Mouse (Mus musculus) forebrain, embryonic 15.5 days (tissue): ENCODE data around the gene 1700113H08Rik. TPM values are rescaled to one million over a fixed set of nuclear protein-coding genes. Genes with fewer than 3 reads are reported as not detected.

Source experiments
- ATAC-seq: fragments of 200-750 bp; cut with Nextera tagmentation; replicated peaks from 2 replicates; pipeline ENCODE4 v1.8.0; 2017; ENCODE audit warnings: mild to moderate bottlenecking, moderate TSS enrichment, moderate library complexity
- H3K27ac ChIP-seq: fragments of 300-500 bp; sonication (generic); replicated peaks from 2 replicates; pipeline ENCODE4 v1.5.1; 2015; ENCODE audit warnings: mild to moderate bottlenecking, inconsistent platforms
- H3K27me3 ChIP-seq: fragments of 300-500 bp; sonication (generic); 2 replicates; pipeline ENCODE4 v1.6.1; 2015; ENCODE audit warnings: inconsistent platforms
- H3K36me3 ChIP-seq: fragments of 300-500 bp; sonication (generic); 2 replicates; pipeline ENCODE4 v1.6.1; 2015; ENCODE audit warnings: mild to moderate bottlenecking, inconsistent platforms
- H3K4me1 ChIP-seq: fragments of 300-500 bp; sonication (generic); 2 replicates; pipeline ENCODE4 v1.6.1; 2015; ENCODE audit warnings: inconsistent platforms
- H3K4me2 ChIP-seq: fragments of 300-500 bp; sonication (generic); replicated peaks from 2 replicates; pipeline ENCODE4 v1.6.1; 2015; ENCODE audit warnings: mild to moderate bottlenecking, inconsistent platforms
- H3K4me3 ChIP-seq: fragments of 300-500 bp; sonication (generic); 2 replicates; pipeline ENCODE4 v1.5.1; 2015; ENCODE audit warnings: mild to moderate bottlenecking, inconsistent platforms
- H3K9ac ChIP-seq: fragments of 300-500 bp; sonication (generic); replicated peaks from 2 replicates; pipeline ENCODE4 v1.6.1; 2015; ENCODE audit warnings: mild to moderate bottlenecking, inconsistent platforms
- H3K9me3 ChIP-seq: fragments of 300-500 bp; sonication (generic); 2 replicates; pipeline ENCODE4 v1.6.1; 2016; ENCODE audit warnings: inconsistent platforms
- WGBS: fragments of 180-500 bp; shearing (Covaris S2); methylation state at CpG from one replicate; pipeline ENCODE4 v1.1.7; 2015; ENCODE audit warnings: mixed read lengths; 5-methylcytosine and 5-hydroxymethylcytosine counted together
- polyA plus RNA-seq: library from polyadenylated mRNA; unstranded; fragments of >200 nt; fragmentation: Nextera tagmentation; extraction: Ambion mirVana; gene quantifications from 2 replicates; pipeline ENCODE4 v1.2.1, GENCODE M21; 2015

1700113H08Rik gene
- polyA plus RNA-seq, 1 experiment from 2014 or later, result 0.47 TPM

DNA sequence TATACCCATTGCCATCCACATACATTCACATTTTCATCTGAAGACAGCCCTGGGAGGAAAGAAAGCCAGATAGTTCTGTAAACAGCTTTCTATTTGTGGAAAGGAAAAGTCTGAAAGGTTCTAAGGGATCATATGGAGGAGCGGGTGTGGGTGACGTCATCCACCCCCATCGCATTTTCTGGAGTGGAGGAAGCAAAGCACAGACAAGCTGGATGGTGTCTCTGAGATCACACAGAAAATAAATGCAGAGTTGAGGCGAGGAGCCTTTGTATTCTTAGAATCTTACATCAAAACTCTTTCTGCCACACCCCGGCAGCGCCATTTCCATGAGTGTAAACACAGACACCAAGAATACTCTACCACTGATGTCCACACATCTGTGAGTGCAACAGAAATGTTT, 26.4 kb downstream of the 1700113H08Rik start:
- ATAC-seq, result no peak
- no peak overlapping the region for H3K9ac ChIP-seq
- H3K27me3 ChIP-seq, result no peaks in the 10 kb centered on the region
- no peak overlapping the region for H3K27ac ChIP-seq
- WGBS, result 86% methylated on average over 6 of the region's 6 CpGs
- H3K9me3 ChIP-seq, result no peaks in the 10 kb centered on the region
- no peaks in the 10 kb centered on the region for H3K36me3 ChIP-seq
- H3K4me3 ChIP-seq, result no peak overlapping the region
- H3K4me1 ChIP-seq, result no peaks in the 10 kb centered on the region
- H3K4me2 ChIP-seq, result no peak overlapping the region

DNA sequence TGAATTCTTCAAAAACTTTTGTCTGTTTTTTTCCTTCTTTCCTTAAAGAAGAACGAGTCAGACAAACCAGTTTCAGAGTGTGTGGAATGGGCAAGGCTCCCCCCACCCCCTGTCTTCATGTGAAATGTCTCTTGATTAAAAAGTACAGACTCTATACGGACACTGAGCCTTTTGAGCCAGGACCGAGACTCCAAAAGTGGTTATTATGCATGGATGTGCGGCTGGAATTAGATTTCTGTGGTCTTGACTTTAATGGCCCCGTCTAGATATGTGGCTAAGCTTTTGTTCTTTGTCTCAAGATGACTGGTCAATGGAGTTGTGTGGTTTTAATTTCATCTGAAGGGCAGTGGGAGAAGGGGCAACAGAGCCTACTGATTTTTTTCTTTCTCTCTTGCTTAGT, 29.8 kb downstream of the 1700113H08Rik start:
- no peak for ATAC-seq
- no peak overlapping the region for H3K4me3 ChIP-seq
- no peaks in the 10 kb centered on the region for H3K36me3 ChIP-seq
- H3K4me1 ChIP-seq, result no peaks in the 10 kb centered on the region
- H3K27me3 ChIP-seq, result no peaks in the 10 kb centered on the region
- H3K4me2 ChIP-seq, result no peak overlapping the region
- 46% methylated on average over 5 of the region's 5 CpGs for WGBS
- no peak overlapping the region for H3K9ac ChIP-seq
- no peak overlapping the region for H3K27ac ChIP-seq
- H3K9me3 ChIP-seq, result no peaks in the 10 kb centered on the region

DNA sequence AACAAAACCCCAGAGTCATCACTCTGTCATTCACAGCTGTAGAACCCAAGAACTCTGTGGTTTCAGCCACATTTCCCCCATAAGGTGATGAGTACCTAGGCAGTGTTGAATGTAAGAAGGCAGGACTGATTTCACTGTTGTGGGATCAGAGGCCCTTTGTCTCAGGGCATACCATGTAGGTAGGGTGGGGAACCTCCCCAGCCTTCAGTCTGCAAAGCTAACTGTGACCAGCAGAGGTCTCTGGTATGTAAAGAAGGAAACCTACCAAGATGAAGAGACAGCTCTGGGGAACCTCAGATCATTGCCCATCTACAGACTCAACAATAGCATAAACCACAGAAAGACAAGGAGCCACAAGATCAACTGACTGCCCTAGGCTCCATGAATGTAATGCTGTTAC, 36.4 kb downstream of the 1700113H08Rik start:
- no peak overlapping the region for H3K4me2 ChIP-seq
- H3K9me3 ChIP-seq, result no peaks in the 10 kb centered on the region
- H3K9ac ChIP-seq, result no peak overlapping the region
- no peaks in the 10 kb centered on the region for H3K4me1 ChIP-seq
- no peak overlapping the region for H3K4me3 ChIP-seq
- ATAC-seq, result peak; percentile 29; the same call in 1 of the 2 replicates
- no peaks in the 10 kb centered on the region for H3K36me3 ChIP-seq
- no peaks in the 10 kb centered on the region for H3K27me3 ChIP-seq
- no peak overlapping the region for H3K27ac ChIP-seq

DNA sequence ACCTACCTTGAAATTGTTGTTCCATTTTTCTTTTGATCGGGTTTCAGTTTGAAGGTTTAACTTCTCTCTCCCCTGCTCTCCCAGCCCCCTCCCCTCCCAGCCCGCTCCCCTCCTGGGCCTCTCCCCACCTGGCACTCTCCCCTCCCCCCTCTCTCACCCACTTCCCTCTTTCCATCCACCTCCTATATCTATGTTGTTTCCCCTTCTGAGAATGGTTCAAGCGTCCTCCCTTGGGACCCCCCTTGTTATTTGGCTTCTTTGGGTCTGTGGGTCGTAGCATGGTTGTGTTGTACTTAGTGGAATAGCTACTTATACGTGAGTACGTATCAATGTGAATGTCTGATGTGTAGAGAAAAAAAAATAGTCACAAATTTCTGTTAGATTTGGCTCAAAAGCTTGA, 40.9 kb downstream of the 1700113H08Rik start:
- WGBS, result 69% methylated on average over 6 of the region's 6 CpGs
- Histone ChIP-seq H3K36me3 (no peaks in the 10 kb centered on the region), H3K4me1 (peaks cover 20% of the 10 kb centered on the region), H3K27me3 (no peaks in the 10 kb centered on the region), H3K27ac (no peak overlapping the region), H3K9ac (no peak overlapping the region), H3K9me3 (no peaks in the 10 kb centered on the region), H3K4me2 (no peak overlapping the region), H3K4me3 (no peak overlapping the region)
- no peak for ATAC-seq

DNA sequence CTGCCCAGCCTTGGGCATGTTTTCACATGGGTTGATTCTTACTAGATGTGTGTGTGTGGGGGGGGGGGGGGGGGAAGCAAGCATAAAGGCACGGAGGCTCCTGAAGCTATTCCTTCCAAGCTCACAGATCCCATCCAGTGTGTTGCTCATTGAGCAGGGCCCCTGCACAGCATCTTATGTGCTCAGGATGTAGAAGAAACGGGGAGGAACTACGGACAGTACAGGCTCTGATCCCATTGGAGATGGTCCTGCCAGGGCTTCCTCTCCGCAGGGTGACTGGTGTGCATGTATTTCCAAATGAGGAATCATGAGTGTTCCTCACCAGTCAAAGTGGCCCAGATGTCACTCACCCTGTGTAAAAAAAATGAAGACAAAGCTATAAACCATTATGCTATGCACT, 42.8 kb downstream of the 1700113H08Rik start:
- Histone ChIP-seq H3K9me3 (no peaks in the 10 kb centered on the region), H3K27ac (0 out of 2 replicates have a peak overlapping the region, but pooled peaks have one; percentile 15), H3K4me1 (peaks cover 20% of the 10 kb centered on the region), H3K4me2 (no peak overlapping the region), H3K4me3 (no peak overlapping the region), H3K36me3 (no peaks in the 10 kb centered on the region), H3K27me3 (no peaks in the 10 kb centered on the region), H3K9ac (no peak overlapping the region)
- 0 out of 2 replicates have a peak, but pooled peaks have one; percentile 38 for ATAC-seq
- 40% methylated on average over 4 of the region's 4 CpGs for WGBS

DNA sequence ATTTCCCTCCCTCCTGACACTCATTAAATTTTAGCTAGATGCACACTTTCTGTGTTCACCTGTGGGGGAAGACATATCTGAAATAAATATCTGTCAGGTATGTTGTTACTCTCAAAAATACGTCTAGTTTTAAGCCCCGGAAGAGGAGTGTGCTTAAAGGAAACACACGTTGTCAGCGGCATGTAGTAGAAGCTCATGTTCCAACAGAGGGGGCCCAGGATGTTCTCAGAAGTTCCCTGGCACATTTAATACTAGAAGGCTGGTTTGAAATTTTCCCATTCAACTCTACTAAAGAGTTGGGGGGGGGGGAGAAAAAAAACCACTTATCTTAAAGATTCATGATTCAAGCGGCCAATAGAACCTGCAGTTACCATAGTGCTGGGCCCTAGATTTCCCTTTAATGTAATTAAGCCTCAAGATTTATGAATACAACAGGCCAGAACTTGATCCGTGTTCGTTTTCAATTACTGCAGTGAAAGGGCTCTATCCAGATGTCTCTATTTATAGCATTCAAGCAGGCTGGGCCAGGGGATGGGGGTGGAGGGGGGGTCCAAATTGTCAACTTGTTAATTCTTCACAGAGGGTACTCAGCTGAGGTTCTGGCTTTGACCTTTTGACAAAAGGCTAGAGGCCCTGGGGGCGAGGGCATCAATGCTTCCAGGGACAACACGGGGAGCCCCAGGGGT, 43.6 kb downstream of the 1700113H08Rik start:
- H3K9ac ChIP-seq, result no peak overlapping the region
- no peaks in the 10 kb centered on the region for H3K9me3 ChIP-seq
- peaks cover 20% of the 10 kb centered on the region for H3K4me1 ChIP-seq
- peak overlapping the region; percentile 27; the same call in 1 of the 2 replicates for H3K27ac ChIP-seq
- ATAC-seq, result peak; percentile 69
- no peak overlapping the region for H3K4me3 ChIP-seq
- H3K4me2 ChIP-seq, result no peak overlapping the region
- no peaks in the 10 kb centered on the region for H3K36me3 ChIP-seq
- WGBS, result 6% methylated on average over 9 of the region's 9 CpGs
- H3K27me3 ChIP-seq, result no peaks in the 10 kb centered on the region

DNA sequence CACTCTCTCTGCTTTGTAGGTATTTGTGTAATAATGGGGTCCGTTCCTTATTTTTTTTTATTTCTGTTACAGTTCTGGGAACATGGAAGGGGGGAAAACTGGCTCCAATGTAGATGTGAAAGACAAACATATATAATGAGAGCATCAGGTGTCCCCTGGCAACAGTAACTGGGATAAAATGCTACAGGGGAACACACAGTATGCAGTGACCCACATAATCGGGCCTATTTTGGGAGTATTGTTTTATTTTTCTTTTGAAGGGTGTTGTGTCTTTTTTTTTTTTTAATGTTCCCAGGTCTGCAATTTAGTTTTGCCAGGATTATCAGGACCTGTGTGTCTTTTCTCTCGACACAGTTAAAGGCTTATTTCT, 44.1 kb downstream of the 1700113H08Rik start:
- Histone ChIP-seq H3K36me3 (no peaks in the 10 kb centered on the region), H3K4me2 (no peak overlapping the region), H3K4me1 (peaks cover 22% of the 10 kb centered on the region), H3K9ac (no peak overlapping the region), H3K27ac (peak overlapping the region; percentile 27; the same call in 1 of the 2 replicates), H3K9me3 (no peaks in the 10 kb centered on the region), H3K4me3 (no peak overlapping the region), H3K27me3 (no peaks in the 10 kb centered on the region)
- WGBS, result 4% methylated on average over 3 of the region's 3 CpGs
- ATAC-seq, result peak; percentile 35; the same call in 1 of the 2 replicates

DNA sequence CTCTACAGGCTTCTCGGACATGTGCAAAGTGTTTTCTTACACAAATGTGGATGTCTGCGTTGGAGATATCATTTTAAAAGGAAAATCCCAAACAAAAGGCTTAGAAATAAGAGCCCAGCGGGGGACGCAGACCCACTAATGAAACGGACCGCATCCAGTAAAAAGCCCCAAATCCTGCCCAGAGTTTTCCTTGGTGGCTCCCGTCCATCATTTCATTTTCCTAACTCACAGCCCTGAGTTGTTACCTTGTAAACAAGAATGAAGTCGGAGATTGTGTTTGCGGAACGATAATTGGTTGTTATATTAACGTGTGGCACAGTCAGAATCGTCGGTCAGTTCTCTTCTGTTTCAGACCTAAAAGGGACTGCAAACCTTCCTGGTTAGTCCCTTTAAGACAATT, 44.6 kb downstream of the 1700113H08Rik start:
- WGBS, result 7% methylated on average over 13 of the region's 13 CpGs
- Histone ChIP-seq H3K4me1 (peaks cover 27% of the 10 kb centered on the region), H3K27ac (no peak overlapping the region), H3K4me2 (no peak overlapping the region), H3K9ac (no peak overlapping the region), H3K9me3 (no peaks in the 10 kb centered on the region), H3K27me3 (no peaks in the 10 kb centered on the region), H3K4me3 (no peak overlapping the region), H3K36me3 (no peaks in the 10 kb centered on the region)
- no peak for ATAC-seq

DNA sequence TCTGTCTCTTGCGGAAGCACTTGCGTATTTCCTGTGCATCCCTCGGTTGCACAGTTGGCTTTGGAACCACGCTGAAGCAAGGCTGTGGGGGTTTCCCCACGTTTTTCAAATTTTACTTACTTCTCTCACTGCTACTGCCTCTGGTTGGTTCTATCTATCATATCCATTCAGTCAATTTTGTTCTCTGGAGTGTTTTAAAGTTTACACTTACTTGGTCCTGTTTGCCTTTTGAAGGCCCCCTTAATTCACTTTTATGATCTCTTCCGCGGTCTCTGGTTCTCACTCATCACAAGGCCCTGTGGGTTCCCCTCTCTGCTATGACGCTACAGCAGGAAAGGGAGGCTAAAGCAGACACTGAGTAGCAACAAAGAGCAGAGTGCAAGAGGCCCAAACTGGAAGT, 45.4 kb downstream of the 1700113H08Rik start:
- 54% methylated on average over 8 of the region's 8 CpGs for WGBS
- Histone ChIP-seq H3K4me2 (no peak overlapping the region), H3K27me3 (no peaks in the 10 kb centered on the region), H3K36me3 (no peaks in the 10 kb centered on the region), H3K27ac (no peak overlapping the region), H3K4me3 (no peak overlapping the region), H3K9me3 (no peaks in the 10 kb centered on the region), H3K4me1 (peaks cover 35% of the 10 kb centered on the region), H3K9ac (no peak overlapping the region)
- no peak for ATAC-seq

DNA sequence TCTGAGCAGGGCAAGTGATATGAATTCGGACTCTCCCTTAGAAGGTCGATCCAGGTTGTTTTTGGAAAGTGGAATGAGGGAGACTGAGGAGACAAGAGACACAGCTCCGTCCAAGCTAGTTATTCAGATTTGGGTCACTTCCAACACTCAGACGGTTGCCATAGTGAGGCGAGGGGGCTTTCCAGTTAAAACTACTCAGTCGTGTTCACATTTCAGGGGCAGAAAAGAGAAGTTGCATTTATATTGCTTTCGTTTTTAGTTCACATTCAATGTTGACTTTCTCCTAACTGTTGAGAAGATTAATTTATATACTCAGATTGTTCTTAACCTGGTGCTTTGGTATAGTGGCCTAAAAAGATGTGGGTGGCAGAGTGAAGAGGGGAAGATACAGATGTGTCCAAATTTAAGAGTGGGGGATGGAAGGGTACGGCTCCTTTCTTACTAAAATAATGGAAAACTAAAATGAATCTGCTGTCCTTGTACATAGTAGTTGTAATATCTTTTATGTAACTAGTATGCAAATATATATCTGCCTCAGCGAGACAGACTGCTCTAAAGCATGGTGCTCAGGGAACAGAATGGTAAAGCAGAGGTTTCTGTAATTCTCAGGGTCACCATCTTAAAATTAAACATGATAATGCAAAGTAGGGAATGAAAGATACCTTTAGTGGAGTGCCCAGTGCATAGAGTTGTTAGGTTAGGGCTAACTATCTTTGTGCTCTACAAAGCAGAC, 49.9 kb downstream of the 1700113H08Rik start:
- WGBS, result 39% methylated on average over 9 of the region's 9 CpGs

DNA sequence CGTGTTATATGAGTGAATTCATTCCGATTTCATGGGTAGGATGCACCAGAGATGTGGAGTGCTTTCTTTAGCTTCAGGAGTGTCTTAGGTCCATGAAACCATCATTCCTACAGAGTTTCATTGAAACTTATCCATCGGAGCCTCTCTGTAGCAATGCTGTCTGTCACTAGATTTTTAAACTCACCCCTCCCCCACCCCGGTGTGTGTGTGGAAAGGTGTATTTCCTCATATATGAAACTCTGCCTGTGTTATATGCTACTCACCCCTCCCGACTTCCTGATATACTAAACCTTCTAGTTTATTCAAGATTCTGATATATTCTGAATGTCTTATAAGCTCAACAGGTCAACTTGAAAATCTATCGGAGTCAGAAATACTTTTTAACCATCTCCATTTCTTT, 50.5 kb downstream of the 1700113H08Rik start:
- Histone ChIP-seq H3K9me3 (no peaks in the 10 kb centered on the region), H3K36me3 (no peaks in the 10 kb centered on the region), H3K27ac (peak overlapping the region; percentile 12; the same call in 1 of the 2 replicates), H3K27me3 (no peaks in the 10 kb centered on the region), H3K4me2 (no peak overlapping the region), H3K4me3 (no peak overlapping the region), H3K9ac (no peak overlapping the region), H3K4me1 (peaks cover 36% of the 10 kb centered on the region)
- no peak for ATAC-seq
- WGBS, result 90% methylated on average over 6 of the region's 6 CpGs

More for the DNA sequence above, 49.9 kb downstream of the 1700113H08Rik start:
- no peaks in the 10 kb centered on the region for H3K36me3 ChIP-seq
- H3K4me1 ChIP-seq, result peaks cover 37% of the 10 kb centered on the region
- H3K4me2 ChIP-seq, result 0 out of 2 replicates have a peak overlapping the region, but pooled peaks have one; percentile 2
- H3K27ac ChIP-seq, result peak overlapping the region; percentile 12; the same call in 1 of the 2 replicates
- no peaks in the 10 kb centered on the region for H3K9me3 ChIP-seq
- no peak; the same call in 1 of the 2 replicates for ATAC-seq
- no peak overlapping the region for H3K9ac ChIP-seq
- no peak overlapping the region for H3K4me3 ChIP-seq
- no peaks in the 10 kb centered on the region for H3K27me3 ChIP-seq

DNA sequence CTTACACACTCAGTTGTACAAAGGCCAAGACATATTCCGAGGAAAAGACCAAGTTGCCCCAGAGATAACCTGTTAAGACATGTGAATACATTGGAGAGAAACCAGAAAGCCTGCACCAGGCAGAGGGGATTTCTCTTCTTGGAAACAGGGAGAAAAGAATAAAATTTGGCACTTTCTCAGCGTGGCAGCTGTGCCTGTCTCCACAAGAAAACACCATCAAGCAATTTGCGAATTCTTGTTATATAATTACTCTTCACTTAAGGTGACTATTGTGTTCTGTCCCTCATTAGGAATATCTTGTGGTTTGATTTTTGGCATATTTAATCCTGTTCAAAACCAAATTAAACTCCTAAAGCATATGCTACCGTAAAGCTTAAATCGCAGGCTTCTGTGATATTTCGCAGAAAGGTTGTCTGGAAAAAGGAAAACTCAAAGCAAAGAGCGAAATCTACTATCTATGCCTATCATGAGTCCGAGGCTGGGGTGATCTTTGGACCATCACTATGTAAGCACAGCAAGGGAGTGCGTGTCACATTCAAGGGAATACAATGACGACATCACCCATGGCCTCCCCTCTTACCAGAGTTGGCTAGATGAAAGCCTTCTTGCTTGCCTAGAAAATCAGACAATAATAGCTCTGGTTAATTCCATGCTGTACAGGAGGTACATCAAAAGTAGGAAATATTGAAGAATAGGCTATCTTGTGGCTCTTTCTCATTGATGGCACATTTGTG, 51.4 kb downstream of the 1700113H08Rik start:
- no peaks in the 10 kb centered on the region for H3K27me3 ChIP-seq
- WGBS, result 35% methylated on average over 10 of the region's 10 CpGs
- peak; percentile 76 for ATAC-seq
- H3K36me3 ChIP-seq, result no peaks in the 10 kb centered on the region
- no peaks in the 10 kb centered on the region for H3K9me3 ChIP-seq
- H3K4me3 ChIP-seq, result no peak overlapping the region
- no peak overlapping the region; the same call in 1 of the 2 replicates for H3K4me2 ChIP-seq
- H3K27ac ChIP-seq, result peak overlapping the region; percentile 64
- peaks cover 36% of the 10 kb centered on the region for H3K4me1 ChIP-seq
- no peak overlapping the region for H3K9ac ChIP-seq
